In the genomic region with DNA sequence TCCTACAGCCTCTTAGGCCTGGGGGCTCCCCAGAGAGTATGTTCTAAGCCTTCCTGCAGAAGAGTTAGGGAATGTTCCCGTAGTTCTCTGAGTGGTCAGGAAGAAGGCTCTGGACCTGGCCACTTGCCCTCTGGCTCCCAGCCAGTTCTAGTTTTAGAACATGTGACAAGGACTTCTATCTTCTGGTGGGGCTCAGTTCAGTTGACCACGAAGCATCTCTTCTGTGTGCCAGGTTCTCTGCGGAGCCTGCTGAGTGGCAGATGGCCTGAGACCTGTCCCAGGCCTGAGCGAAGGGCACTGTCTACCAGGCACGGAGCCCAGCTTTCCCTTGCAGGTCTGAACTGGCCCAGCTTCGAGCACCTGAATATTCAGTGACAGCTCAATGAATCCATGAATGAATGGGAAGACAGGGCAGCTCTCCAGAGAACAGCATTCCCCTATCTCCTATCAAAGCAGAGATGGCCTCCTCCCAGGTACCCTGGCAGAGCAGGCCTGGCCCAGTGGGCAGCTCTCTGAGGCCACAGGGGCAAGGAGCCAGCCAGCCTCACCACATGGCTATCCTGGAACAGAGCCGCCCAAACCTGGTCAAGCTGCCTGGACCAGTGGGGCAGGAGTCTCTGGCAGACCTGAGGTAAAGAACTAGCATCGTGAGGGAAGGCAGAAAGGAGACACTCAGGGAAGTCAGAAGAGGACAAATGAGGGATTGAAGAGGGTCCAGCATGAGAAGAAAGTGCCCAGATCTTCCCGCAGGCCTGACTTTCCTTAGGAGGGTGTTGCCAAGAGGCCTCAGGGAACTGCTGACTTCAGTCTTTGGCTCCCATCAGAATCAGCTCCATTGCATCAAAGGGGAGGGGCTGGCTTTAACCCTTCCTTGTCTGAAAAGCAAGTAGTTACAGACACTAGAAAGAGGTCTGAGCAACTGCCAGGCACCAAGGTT, we compare ENCODE assay signal across 8 mouse cellular contexts.
DNase-seq lines count a peak whose midpoint lies in the region; ATAC-seq and TF ChIP-seq lines count a peak whose summit lies in the region.

No protein-coding gene starts in this region.

- peaks cover 13% of the 10 kb centered on the region for H3K4me1 ChIP-seq in embryonic facial prominence, embryonic 12.5 days
- peaks cover 23% of the 10 kb centered on the region for H3K4me1 ChIP-seq in heart, postnatal 0 days (ENCODE audit: control insufficient read depth, insufficient read depth)
- peaks cover 30% of the 10 kb centered on the region for H3K4me1 ChIP-seq in limb, embryonic 13.5 days

- H3K36me3 ChIP-seq in embryonic facial prominence, embryonic 12.5 days, result peaks cover 24% of the 10 kb centered on the region
- H3K36me3 ChIP-seq in heart, postnatal 0 days (replicated peaks; ENCODE audit: control insufficient read depth, insufficient read depth, low read length), result no peaks in the 10 kb centered on the region
- H3K36me3 ChIP-seq in limb, embryonic 13.5 days, result peaks cover 34% of the 10 kb centered on the region

- no peak for TF ChIP-seq EP300 in heart, postnatal 0 days (IDR thresholded peaks at IDR 0.05; ENCODE audit: low read depth)

- H3K27me3 ChIP-seq in embryonic facial prominence, embryonic 12.5 days, result no peaks in the 10 kb centered on the region
- H3K27me3 ChIP-seq in heart, postnatal 0 days (ENCODE audit: control insufficient read depth, insufficient read depth, low read length), result no peaks in the 10 kb centered on the region
- H3K27me3 ChIP-seq in limb, embryonic 13.5 days, result no peaks in the 10 kb centered on the region

- DNase-seq in right cerebral cortex, postnatal 4 days, result peak; percentile 65
- no peak for DNase-seq in right cerebral cortex, adult 2 months (ENCODE audit: low spot score in 2 of 2)
- peak; percentile 87 for DNase-seq in heart, postnatal 0 days (ENCODE audit: low spot score)
- DNase-seq in urinary bladder, postnatal 14 days (ENCODE audit: low spot score), result peak; percentile 81
- no peak for DNase-seq in left cerebral cortex, adult 18-20 months (ENCODE audit: low spot score in 2 of 2)
- DNase-seq in neural tube, embryonic 10.5 days (ENCODE audit: extremely low spot score, low spot score), result no peak

- no peaks in the 10 kb centered on the region for H3K9me3 ChIP-seq in embryonic facial prominence, embryonic 12.5 days
- H3K9me3 ChIP-seq in heart, postnatal 0 days (replicated peaks; ENCODE audit: control insufficient read depth, low read length), result no peaks in the 10 kb centered on the region
- H3K9me3 ChIP-seq in limb, embryonic 13.5 days, result no peaks in the 10 kb centered on the region

- TF ChIP-seq CTCF in heart, postnatal 0 days (IDR thresholded peaks at IDR 0.05; ENCODE audit: low read depth), result no peak

- H3K27ac ChIP-seq in embryonic facial prominence, embryonic 12.5 days, result peak overlapping the region; percentile 52; the same call in 1 of the 2 replicates
- H3K27ac ChIP-seq in heart, postnatal 0 days (ENCODE audit: low read depth), result peak overlapping the region; percentile 32; the same call in 1 of the 2 replicates
- H3K27ac ChIP-seq in limb, embryonic 13.5 days, result no peak overlapping the region

- no peak for ATAC-seq in embryonic facial prominence, embryonic 12.5 days (ENCODE audit: insufficient number of reproducible peaks, insufficient read depth, low FRiP score, low TSS enrichment)
- peak; percentile 65 for ATAC-seq in heart, postnatal 0 days (ENCODE audit: insufficient read depth, low read depth)
- no peak for ATAC-seq in limb, embryonic 13.5 days (ENCODE audit: low FRiP score, low read depth)

- no peak overlapping the region for H3K4me2 ChIP-seq in embryonic facial prominence, embryonic 12.5 days (replicated peaks)
- no peak overlapping the region for H3K4me2 ChIP-seq in heart, postnatal 0 days (ENCODE audit: low read depth, low read length)
- no peak overlapping the region for H3K4me2 ChIP-seq in limb, embryonic 13.5 days (replicated peaks)

- 61% methylated on average over 9 of the region's 9 CpGs for WGBS in embryonic facial prominence, embryonic 12.5 days
- 18% methylated on average over 9 of the region's 9 CpGs for WGBS in heart, postnatal 0 days
- 53% methylated on average over 9 of the region's 9 CpGs for WGBS in limb, embryonic 13.5 days

- H3K4me3 ChIP-seq in embryonic facial prominence, embryonic 12.5 days, result no peak overlapping the region
- no peak overlapping the region for H3K4me3 ChIP-seq in heart, postnatal 0 days (ENCODE audit: low read depth, low read length)
- H3K4me3 ChIP-seq in limb, embryonic 13.5 days, result no peak overlapping the region

- no peak overlapping the region for H3K9ac ChIP-seq in embryonic facial prominence, embryonic 12.5 days
- no peak overlapping the region for H3K9ac ChIP-seq in heart, postnatal 0 days (replicated peaks; ENCODE audit: low read depth, low read length)
- H3K9ac ChIP-seq in limb, embryonic 13.5 days, result peak overlapping the region; percentile 48; the same call in 1 of the 2 replicates

Comparison
In these comparisons a context has a peak if more than half of its experiments do, and no peak if none do; other contexts are left out.
1. DNase-seq: peak in right cerebral cortex, postnatal 4 days (single experiment), heart, postnatal 0 days (single experiment) and urinary bladder, postnatal 14 days (single experiment); none in right cerebral cortex, adult 2 months (0 of 2), left cerebral cortex, adult 18-20 months (0 of 2) and neural tube, embryonic 10.5 days (single experiment).